Mouse (Mus musculus): ENCODE measurements at regions not wholly inside any gene's neighbourhood (a gene's known extent, or its start where the extent isn't known, plus 50 kb on each side); places are given as distances from the start of the nearest gene placed in this dataset.
"Not testable (repeated sequence)": the region's sequence is repeated elsewhere in the genome, so short reads cannot be mapped to it uniquely, and the experiment has no call there.

- no peak for DNase-seq (ENCODE audit: low read depth)
Observed at GRCm38 (mm10) chr13:81013953-81014352, 130.8 kb downstream of the Arrdc3 start.

GRCm38 (mm10) chr13:81020106-81020747 is 137.0 kb downstream of the Arrdc3 start:
- no peak for DNase-seq (ENCODE audit: low read depth)

GRCm38 (mm10) chr13:81020811-81021210 is 137.6 kb downstream of the Arrdc3 start:
- no peak for DNase-seq (ENCODE audit: low read depth)

DNA sequence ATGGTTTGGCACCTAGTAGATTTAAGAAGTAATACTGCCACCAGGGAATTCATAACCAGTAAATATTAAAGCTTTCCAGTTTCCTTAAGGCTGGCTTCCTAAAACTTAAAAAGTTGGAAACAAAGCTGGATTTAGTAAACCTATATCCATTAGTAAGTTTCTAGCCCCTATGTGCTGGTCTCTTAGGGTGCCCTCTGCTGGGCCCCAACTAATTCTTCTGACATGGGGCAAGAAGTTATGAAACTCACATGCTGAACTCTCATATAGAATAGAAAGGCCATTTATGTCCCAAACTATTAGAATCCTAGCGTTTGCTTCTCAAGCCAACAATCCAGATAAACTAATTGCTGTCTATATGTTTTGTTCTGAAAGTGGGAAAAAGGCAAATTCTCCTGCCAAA is 139.2 kb downstream of the Arrdc3 start:
- DNase-seq (ENCODE audit: low read depth): no peak

DNA sequence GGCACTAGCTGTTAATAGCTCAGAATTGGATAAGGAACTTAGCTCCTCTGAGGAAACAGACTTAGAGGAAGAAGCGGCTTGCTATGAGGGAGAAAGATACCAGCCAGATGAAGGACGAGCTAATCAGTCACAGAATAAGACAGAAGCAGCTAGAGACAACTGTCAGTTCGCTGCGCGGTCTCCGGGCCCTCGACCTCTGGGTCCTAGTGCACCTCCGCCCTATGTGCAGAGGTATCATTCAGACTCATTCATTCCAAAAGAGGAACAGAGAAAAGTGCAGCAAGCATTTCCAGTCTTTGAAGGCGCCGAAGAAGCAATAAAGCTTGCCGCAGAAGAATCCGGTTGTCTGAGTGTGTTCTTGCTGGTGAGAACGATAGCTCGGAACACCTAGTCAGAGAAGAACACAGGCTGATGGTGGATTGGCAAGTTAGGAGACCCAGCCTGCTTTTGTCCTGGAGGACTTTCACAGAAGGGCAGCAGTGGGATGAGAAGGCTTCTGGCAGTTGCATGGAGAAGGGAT is 142.1 kb downstream of the Arrdc3 start:
- DNase-seq (ENCODE audit: low read depth): not testable (repeated sequence)

- no peak for DNase-seq (ENCODE audit: low read depth)
Observed at GRCm38 (mm10) chr13:81037316-81037715, 154.1 kb downstream of the Arrdc3 start.

DNA sequence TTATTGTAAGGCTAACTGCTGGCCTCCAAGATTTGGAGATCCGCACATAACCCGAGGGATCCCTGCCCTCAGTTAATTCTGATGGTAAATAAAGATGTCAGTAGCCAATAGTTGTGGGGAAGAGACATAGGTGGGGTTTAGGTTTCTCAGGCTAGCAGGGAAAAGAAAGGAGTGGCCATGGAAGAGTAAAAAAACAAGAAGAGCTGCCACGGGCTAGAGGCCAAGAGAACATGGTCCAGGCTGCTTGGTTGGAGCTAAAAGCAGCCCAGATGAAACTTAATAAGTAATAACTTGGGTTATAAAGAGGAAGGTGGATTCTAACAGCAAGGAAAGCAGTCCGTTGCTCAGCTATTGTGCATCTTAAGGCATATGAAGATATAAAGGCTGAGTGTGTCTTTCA is 155.6 kb downstream of the Arrdc3 start:
- DNase-seq (ENCODE audit: low read depth): no peak

DNA sequence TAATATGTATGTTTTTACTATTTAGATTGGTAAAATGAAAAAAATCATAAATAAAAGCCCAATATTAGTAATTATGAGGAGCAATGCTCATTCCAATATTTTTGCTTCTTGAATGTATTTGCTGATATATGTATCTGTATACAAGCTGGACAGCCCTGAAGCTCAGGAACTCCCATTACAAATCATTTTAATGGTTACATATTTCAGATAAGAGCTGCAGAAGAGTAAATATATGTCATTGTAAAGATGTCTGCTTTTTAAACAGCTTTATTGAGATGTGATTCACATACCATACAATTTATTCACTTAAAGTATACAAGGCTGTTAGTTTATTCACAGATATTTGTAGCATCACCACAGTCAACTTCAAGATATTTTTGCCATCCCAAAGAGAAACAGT is 157.3 kb downstream of the Arrdc3 start:
- DNase-seq (ENCODE audit: low read depth): no peak

- no peak for DNase-seq (ENCODE audit: low read depth)
Observed at GRCm38 (mm10) chr13:81041646-81042045, 158.5 kb downstream of the Arrdc3 start.

Data from c-Kit-positive CD71-positive TER-119-negative erythroid progenitor cells, embryonic 14.5 days (primary cell).